Mouse (Mus musculus): Measurements from ENCODE around the gene Gm9837. TPM values are rescaled to one million over a fixed set of nuclear protein-coding genes. Genes with fewer than 3 reads are reported as not detected.

The Gm9837 gene
- not detected for total RNA-seq (2023)

DNA sequence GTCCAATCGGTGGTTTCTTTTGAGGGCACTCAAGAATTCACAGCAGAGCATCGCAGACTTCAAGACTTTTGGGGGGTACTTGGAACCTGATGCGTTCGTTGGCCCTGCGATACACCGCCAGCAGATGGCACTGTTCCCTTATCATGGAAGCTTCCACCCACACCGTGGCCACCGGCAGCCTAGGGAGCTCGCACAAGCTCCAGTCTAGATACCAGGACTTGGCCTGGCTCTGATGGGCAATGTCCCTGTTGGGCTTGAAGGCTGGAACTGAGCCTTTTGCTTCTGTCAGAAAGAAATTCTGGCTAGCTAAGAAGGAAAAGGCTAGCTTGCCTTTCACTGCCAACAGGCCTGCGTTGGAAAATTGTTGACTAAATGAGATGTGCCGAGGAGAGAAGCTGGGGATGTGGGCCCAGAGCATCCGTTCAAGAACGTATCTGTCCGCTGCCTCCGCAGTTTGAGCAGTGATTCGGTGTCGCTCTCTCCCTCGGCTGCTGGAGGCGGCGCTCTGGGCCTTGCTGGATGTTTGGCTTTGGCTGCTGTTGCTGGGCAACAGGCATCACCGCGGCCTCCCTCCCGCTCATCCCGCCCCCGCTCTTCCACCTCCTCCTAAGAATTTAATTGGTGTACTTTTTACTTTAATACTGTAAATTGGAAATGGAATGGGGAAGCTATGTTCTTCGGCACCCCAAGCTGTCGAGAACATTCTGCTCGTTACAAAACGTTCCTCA, at the start of gene Gm9837:
Gm9837 (minus strand) TSS at position 512 of the 728 bp plus-strand sequence.

DNA sequence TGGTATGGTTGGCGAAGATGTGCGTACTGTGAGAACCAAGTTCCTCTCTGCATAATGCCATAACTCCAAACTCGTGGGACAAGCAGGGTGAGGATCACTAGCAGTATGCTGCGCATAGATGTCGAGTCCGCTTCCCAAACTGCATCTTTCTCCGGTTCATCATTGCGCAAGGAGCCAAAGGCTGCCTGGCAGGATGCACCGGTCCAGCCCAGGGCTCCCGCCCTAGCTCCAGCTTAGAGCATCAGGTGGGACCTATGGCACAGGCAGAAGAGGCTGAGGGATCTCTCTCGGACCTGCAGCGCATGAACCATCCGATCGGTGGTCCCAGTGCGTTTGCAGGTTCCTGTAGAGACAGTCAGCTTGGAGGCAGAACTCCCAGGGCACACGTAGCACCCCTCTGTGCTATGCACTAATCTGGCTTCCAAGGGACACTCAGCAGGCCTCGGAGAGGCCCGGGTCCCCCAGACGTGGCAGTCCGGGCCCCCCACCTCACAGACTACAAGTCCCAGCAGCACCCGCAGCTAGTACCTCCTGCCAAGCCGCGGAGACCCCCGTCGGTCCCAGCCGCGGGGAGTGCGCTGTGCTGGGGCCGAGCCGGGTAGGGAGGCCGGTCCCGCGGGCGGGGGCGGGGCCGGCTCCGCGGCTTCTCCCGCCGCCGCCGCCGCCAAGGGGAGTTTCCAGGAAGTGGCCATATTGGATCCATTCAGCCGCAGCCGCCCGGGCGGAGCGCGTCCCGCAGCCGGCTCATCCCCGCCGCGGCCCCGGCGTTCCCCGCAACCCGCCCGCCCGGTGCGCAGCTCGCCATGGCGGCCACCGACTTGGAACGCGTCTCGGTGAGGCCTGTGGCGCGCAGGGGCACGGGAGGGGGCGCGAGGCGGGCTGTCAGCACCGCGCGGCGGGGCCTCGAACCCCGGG, 49.2 kb upstream of the Gm9837 start, which contains the start of gene Sept8:
Sept8 (plus strand) TSS at position 51 of the 915 bp plus-strand sequence.

DNA sequence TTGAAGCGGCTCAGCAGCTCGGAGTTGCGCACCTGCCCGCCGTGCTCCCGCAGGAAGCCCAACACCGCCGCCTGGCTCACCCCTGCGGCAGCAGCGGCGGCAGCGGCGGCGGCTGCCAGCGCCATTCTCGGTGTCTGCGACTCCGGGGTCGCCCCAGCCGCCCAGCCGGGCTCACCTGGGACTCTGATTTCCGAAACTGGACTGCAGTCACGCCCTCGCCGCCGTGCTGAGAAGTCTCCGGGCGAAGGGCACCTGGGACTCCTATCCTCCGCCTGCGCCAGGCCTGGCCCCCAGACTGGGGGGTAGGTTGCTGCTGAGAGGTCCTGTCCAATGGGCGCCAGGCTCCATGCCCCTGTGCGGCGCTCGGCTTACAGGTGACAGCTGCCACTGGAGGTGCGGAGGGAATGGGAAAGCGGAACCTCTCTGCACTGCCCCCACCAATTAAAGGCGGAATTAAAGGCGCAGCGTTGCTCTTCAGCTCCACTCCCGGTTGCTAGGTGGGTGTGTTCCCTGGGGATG, 9.6 kb upstream of the Gm9837 start, which contains the start of the genes Gm9945 and Sowaha:
Gm9945 (plus strand) TSS at position 384 of the 519 bp plus-strand sequence.
Sowaha (minus strand) TSS at position 492 of the 519 bp plus-strand sequence.

DNA sequence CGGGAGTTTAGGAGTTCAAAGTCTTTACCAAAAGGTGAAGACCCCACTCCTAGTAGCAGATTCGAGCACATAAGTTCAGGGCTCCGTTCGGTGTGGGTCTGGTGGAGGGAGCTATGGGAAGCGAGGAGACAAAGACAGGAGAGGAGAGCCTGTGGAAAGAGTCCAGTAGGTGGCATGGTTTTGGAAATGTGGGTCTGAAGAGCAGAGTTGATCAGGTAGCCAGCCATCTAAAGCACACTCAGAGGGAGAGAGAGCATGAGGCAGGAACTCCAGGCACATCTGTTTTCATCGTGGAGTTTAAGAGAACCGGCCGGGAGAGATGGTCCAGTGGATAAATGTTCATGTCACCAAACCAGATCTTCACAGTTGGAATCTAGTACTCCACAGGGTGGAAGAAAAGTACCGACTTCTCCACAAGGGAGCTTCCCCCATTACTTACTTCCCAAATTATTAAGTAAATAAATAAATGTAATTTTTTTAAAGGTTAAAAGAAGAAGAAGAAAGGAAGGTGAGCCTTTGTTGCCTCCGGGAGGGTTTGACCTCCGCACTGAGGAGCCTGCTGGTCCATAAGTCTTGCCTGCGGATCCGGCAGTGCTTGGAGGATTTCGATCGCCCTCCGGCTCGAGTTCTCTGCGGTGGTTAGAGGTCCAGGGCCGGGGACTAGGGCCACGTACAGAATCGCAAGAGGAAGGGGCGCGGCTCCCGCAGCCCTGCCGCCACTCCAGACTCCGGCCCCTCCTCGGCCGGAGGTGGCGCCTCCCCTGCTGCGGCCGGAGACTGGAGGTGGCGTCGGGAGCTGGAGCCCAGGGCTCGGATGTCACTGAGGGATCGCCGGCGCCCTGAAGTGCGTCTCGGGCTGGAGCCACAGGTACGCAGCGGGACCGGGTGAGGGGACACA, 13.6 kb downstream of the Gm9837 start, which contains the start of the genes Gm10447 and Shroom1:
Gm10447 (minus strand) TSS at position 637 of the 898 bp plus-strand sequence.
Shroom1 (plus strand) TSS at position 732 of the 898 bp plus-strand sequence.

DNA sequence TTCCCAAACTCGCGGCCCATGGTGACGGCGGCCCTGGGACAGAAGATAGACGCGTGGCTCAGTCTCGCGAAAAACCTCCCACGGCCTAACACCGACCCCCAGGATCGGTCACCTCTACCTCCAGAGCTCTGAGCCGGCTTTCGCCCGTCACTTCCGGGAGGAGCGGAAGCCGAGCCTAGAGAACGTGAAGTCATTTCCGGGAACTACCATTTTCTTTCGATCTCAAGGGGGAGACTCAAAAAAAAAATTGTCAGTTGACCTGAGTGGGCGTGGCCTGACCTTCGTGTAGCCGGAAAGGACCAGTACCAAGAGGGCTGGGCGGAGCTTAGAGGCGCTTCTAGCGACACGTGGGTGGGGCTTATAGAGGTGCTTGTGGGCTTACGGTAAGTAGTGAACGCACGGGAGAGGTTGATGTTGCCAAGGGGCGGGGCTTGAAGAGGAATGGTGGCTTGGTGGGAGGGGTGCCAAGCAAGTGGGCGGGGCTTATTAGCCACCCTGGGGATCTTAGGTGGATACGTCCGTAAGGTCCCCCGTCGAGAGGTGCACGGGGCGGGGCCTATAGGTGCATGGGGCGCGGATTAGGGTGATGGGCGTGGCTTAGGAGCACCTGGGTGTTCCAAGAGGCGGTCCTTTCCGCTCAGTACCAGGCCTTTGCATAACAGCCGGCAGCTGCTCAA, 39.5 kb downstream of the Gm9837 start, which contains the start of the genes Uqcrq and Gdf9:
Uqcrq (minus strand) TSS at position 162 of the 677 bp plus-strand sequence.
Gdf9 (plus strand) TSS at position 354 of the 677 bp plus-strand sequence.

DNA sequence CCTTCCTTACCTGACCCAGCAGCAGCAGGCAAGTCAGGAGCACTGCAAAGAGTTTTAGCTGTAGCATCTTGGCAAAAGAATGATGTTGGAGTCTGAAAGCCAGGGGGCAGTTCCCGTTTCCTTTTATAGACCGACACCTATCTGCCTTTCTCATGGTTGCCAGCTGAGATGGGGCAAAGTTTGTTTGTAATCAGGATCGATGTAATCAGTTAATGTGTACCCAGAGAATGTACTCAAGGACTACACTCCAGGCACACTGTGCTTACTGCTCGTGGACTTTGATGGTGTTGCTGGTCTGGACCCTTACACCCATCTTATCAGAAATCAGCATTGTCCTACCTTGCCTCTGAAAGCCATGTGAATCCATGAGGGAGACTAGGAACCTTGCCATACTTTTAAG, 47.2 kb downstream of the Gm9837 start, which contains the start of gene Leap2:
Leap2 (minus strand) TSS at position 135 of the 400 bp plus-strand sequence.

Other genes starting within 250 kb of the Gm9837 start
- gene Hspa4, start 170.0 kb downstream of the Gm9837 start, total RNA-seq (2023), result 10 to 100 TPM; 57.2 to 60.9 TPM
- 1 to 10 TPM; 4.9 to 6.6 TPM for gene Zcchc10, start 145.8 kb downstream of the Gm9837 start, total RNA-seq (2023)
- gene Aff4, start 119.6 kb downstream of the Gm9837 start, total RNA-seq (2023), result 10 to 100 TPM; 77.3 to 95.3 TPM
- gene Leap2, start 47.3 kb downstream of the Gm9837 start, total RNA-seq (2023), result not detected
- 100 to 1,000 TPM; 181 to 191 TPM for gene Uqcrq, start 39.6 kb downstream of the Gm9837 start, total RNA-seq (2023)
- gene Gdf9, start 39.5 kb downstream of the Gm9837 start, total RNA-seq (2023), result under 1 TPM; 0.24 to 0.99 TPM
- not detected for gene Gm10447, start 13.4 kb downstream of the Gm9837 start, total RNA-seq (2023)
- under 1 TPM; 0.39 to 0.55 TPM for gene Shroom1, start 13.3 kb downstream of the Gm9837 start, total RNA-seq (2023)
- not detected for gene Gm9945, start 9.7 kb upstream of the Gm9837 start, total RNA-seq (2023)
- gene Sowaha, start 9.8 kb upstream of the Gm9837 start, total RNA-seq (2023), result under 1 TPM; 0.11 to 0.68 TPM
- gene Sept8, start 48.8 kb upstream of the Gm9837 start, total RNA-seq (2023), result 10 to 100 TPM in 1 of 2 experiments, 1 to 10 TPM in 1; 9.8 to 15.3 TPM
- 1 to 10 TPM; 1.7 to 2.2 TPM for gene Kif3a, start 96.9 kb upstream of the Gm9837 start, total RNA-seq (2023)
- not detected for gene Il4, start 148.2 kb upstream of the Gm9837 start, total RNA-seq (2023)
- gene Il13, start 164.2 kb upstream of the Gm9837 start, total RNA-seq (2023), result not detected
- gene Rad50, start 236.8 kb upstream of the Gm9837 start, total RNA-seq (2023), result 10 to 100 TPM; 15.3 to 19.3 TPM

All from neutrophil, adult 83 days (primary cell).